Mouse (Mus musculus): ENCODE measurements around the gene Dusp28.
A peak's percentile ranks its signal among the peaks of the same experiment; 100 is the strongest.

Dusp28 gene

DNA sequence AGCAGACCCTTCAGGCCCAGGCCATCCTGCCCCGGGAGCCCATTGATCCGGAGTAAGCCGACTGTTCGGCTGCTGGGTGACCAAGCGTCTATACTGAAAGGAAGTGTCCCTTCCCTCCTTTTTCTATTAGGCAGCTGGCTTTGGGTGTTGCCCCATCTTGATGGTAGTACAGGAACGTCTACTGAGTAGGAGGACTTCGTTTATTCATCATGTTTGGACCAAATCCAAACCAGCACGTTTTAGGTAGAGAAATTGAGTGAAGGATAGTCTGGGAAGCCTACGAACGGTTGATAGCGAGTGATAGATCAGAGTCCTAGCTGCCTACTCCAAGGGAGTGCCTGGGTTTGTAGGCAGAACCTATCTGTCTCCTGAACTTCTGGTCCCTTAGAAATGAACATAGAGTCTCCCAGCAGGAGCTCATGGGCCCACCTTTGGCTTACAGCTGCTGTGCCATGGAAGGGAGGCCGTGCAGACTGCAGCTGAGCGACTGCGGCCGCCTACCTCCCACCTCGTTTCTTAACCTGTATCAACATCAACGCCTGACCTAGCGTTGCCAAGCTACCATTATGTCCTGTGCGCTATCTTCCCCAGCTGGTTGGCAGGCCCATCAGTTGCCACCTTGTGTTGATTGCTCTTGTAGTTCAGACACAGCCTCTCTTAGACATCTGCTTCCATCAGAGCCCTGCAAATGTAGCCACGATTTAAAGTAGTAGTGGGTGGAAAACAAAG, 1.0 kb downstream of the Dusp28 start:
- DNase-seq (ENCODE audit: low spot score) = peak; percentile 15

DNA sequence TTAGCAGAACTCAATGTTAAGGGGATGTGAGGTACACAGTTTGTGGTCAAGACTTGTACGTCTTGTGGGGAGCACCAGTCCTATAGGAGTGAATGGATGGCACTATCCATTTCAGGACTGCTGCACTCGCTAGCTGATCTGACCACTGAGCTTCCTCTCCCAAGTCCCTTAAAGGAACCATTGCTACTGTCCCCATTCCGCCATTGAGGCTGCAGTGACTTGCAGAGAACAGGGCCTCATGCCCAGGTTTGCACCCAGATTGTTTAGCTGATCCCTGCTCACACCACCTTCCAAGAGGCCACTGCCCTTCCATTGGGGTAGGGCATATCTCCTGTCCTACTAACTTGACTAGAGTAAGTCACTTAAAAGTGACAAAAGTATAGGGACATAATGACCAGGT, 1.9 kb downstream of the Dusp28 start:
- no peak for DNase-seq (ENCODE audit: low spot score)

DNA sequence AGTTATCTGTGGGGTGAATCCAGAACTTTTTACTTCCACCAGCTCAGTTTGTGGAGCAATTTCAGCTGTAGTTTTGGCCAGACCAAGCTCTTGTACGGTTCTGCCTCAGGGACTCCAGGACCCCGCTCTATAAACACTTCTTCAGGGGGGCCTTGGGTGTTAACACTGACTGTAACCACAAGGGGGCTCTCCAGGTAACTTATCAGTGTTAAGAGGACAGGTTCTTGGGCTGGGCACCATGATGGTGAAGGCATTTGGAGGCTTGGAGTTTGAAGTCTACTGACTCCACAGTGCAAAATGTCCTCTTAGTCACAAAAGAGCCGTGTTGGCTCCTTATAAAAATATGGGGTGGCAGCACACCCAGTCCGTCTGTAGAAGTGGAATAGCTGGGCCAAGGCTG, 2.3 kb downstream of the Dusp28 start:
- DNase-seq (ENCODE audit: low spot score) = peak; percentile 39

DNA sequence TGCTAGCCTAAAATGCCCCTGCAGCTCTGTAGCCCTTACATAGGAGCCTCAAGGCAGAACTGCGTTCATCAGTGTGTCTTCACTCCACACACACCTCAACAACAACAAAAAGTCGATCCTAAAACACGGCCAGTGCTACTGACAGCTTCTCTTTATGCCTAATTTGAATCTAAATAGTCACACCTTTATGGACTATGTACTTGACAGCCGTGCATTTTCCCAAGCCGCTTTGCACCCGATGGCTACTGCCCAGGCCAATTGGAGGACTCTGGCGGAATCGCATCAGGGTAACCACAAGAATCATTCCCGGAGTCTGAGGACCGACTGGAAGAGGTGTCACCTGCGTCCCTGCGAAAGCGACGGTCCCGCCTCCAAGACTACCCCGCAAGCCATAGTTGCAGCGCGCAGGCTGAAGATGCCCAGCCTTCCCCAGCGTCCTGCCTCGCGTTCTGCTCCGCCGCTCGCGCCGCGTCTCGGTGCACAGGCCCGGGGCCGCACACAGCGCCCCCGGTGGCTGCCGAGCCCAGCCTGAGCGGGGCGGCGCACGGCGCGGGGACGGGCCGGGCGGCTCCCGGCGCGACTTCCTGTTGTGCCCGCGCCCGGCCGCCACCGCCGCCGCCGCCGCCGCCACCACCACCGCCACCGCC, 3.6 kb downstream of the Dusp28 start, which contains the start of gene Rnpepl1:
Gene Rnpepl1, plus strand, starts transcription at position 545 of the 647 bp plus-strand sequence.
- peak; percentile 83 for DNase-seq (ENCODE audit: low spot score)

DNA sequence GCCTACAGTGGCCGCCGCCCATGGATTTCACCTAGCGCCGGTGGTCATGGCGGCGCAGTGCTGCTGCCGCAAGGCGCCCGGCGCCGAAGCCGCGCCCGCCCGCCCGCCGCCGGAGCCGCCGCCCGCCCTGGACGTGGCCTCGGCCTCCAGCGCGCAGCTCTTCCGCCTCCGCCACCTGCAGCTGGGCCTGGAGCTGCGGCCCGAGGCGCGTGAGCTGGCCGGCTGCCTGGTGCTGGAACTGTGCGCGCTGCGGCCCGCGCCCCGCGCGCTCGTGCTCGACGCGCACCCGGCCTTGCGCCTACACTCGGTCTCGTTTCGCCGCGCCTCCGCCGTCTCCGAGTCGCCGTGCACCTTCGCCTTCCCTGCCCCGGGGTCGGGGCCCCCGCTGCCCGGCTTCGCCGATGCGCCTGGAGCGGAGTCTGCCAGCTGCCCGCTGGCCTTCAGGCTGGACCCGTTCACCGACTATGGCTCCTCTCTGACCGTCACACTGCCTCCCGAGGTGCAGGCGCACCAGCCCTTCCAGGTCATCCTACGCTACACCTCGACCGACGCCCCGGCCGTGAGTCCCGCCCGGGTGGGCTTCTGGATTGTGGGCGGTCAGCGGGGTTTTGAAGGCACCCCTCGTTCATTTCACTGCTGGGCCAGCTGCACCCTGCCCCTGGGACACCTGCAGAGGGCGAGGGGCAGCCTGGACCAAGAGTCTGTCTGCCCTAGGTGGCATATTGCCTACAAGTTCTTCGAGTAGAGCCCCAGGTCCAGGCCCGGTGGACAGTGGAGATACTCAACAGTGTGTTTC, 4.3 kb downstream of the Dusp28 start:
- DNase-seq (ENCODE audit: low spot score) = peak; percentile 60

DNA sequence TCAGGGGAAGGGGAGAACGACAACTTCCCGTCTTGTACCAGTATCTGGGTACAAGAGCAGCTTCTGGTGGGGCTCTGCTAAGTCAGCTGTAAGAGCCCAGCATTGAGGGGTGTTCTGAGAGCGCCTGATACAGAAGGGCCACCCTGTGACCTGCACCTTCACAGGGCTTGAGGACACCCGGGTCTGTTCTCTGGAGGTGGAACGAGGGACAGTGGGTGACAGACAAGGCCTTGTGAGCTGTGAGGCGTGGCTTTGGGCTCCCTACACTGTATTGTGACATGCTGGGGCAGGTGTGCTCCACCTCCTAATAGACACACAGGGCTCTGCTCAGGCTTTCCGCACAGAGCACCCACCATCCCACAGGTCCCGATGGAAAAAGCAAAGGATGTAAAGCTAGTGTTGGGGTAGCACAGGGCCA, 4.9 kb downstream of the Dusp28 start:
- no peak for DNase-seq (ENCODE audit: low spot score)

DNA sequence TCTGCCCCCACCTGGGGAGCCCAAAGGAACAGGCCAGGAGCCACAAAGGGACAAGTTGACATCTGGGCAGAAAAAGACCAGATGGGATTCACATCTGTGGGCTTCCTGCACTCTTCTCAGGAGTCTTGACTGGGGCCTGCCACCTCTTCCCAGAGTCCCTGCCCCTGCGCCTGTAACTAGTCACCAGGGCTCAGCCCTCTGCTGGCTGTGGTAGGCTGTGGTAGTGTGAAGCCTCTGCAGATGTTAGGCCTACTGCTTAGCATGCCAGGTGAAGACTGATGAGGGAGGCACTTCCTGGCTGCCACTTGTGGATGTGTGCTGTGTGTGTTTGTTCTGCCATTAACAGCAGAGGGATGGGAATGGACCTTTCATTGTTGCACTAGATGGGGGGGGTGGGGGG, 5.5 kb downstream of the Dusp28 start:
- peak; percentile 67 for DNase-seq (ENCODE audit: low spot score)

DNA sequence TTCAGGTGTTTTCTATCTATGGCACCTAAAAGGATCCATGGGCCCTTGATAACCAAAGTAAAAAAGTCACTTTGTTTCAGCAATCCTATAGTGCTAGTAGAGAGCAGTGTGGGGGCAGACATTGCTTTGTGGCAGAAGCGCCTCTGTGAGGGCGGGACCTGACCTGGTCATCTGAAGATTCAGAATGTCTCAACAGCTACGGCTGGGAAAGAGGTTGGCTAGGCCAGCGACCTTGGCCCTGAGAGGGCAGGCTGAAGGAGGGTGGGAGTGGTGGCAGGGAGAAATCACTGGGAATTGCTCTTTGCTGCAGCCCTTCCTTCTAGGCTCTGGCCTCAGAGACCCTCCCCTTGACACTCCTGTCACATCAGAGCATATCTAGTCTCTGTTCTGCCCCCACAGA, 7.5 kb downstream of the Dusp28 start:
- no peak for DNase-seq (ENCODE audit: low spot score)

DNA sequence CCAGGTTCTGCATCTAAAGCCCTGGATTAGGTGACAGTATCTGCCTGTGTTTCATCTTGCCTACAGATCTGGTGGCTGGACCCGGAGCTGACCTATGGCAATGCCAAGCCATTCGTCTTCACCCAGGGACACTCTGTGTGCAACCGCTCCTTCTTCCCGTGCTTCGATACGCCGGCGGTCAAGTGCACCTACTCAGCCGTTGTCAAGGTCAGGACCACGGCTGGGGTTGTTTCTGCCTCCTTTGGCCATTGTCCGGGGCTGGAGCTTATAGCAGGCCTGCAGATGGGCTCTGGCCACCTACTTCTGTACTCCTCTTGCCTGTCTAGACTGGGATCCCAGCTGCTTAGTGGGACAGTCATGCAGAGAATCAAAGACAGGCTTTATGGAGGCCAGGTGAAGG, 8.2 kb downstream of the Dusp28 start:
- DNase-seq (ENCODE audit: low spot score) = no peak

DNA sequence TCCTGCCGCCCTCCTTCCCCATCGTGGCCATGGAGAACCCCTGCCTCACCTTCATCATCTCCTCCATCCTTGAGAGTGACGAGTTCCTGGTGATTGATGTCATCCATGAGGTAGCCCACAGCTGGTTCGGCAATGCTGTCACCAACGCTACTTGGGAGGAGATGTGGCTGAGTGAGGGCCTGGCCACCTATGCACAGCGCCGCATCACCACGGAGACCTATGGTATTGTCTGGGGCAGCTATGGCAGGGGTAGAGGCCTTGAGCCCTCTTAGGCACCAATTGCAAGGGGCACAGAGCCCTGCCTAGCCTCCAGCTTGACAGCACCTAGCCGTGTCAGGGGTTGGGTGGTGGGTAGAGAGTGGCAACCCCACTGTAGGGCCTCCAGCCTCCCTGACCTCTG, 9.9 kb downstream of the Dusp28 start:
- no peak for DNase-seq (ENCODE audit: low spot score)

DNA sequence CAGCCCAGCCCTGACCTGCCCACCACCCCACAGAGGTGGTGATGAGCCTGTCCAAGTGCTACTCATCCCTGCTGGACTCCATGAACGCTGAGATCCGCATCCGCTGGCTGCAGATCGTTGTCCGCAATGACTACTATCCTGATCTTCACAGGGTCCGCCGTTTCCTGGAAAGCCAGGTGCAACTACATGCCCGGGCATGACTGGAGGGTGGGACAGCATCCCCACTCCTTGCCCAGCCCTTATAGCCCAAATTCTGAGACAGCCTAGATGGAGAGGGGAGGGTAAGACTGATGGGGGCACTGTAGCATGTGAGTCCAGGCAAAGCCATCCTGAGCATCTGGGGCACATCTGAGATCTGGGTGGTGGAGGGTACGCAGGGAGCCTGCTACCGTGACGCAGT, 12.4 kb downstream of the Dusp28 start:
- DNase-seq (ENCODE audit: low spot score) = no peak

DNA sequence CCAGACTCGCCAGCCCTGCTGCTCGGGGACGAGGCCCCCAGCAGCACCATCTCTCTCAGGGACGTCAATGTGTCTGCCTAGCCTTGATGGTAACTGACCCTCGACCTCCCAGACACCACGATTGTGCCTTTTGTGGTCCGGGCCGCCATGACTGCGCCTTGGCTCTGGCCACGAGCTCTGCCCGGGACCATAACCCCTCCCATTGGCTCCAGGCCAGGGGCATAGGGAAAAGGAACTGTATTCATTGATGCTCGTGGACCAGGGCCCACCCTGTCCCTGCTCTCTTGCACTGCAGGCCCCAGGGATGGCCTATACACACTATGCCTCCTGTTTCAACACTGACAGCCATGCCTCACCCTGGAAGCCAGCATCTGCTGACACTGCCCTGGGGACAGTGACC, 13.0 kb downstream of the Dusp28 start:
- no peak for DNase-seq (ENCODE audit: low spot score)

DNA sequence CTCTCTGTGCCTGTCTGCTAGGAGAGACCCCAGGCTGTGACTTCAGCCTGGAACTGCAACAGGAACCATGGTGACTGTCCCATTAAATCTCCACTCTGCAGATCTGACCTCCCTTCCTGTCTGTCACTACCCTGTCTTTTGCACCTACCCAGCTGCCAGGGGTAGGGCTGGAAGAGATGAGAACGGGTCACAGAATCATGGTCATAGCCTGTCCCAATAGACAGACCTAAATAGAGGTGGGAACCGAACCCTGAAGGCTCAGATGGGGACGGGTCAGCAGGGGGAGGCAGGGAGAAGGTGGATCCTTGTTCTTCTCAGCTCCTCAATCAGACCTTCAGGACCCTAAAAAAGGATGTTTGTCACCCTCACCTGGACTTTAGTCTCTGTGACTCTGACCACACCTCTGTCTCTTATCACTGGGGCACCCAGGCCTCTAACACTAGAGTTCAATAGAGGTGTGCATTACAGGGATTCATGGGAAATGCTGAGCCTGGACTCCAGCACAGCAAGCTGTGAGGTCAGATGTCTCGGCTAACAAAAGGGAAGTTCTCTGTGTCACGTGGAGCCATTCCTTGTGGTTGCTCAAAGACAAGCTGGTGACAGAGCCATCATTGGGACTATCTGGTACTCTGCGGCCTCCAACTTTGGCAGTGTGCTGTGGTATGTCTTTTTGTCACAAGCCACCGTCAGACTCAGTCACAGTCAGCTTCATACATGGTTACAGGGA, 13.9 kb downstream of the Dusp28 start:
- no peak for DNase-seq (ENCODE audit: low spot score)

DNA sequence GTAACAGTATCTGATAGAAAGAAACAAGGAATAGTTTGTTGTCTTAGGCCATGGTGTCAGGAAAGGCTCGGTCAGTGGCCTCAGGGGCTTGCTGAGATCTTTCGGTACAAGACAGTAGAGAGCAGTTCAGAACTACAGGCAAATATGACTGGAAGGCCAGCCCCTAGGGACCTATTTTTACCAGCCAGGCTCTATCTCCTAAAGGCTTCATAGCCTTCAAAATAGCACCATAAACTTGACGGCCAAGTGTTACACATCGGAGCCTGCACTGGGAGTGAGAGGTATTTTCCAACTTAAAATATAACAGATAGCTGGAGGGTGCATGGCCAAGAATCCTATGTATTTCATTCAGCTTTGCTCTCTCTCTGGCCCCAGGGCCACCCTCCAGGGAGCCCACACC, 14.7 kb downstream of the Dusp28 start:
- DNase-seq (ENCODE audit: low spot score) = no peak

DNA sequence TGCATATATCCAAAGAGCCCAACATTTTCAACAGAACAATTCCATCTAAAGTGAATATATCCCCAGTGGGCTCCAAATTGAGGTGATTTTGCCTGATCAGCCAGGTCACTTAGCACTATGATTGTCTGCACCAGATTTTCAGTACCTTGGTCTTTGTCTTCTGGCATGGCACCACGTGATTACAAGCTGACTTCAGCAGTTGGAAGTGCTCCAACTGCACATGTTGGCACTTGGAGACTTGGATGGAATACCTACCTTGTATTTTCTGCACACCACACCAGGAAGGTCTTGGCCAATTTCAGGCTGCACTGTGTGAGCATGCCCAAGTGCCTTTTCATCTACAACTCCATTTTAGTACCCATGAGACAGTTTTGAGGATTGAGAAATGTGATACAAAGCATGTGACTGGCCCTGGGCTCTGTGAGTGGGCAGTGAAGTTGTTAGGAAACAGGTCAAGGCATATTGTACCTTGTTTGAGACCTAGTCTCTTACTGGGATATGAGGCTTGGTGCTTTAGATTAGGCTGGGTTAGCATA, 23.5 kb downstream of the Dusp28 start:
- peak; percentile 14 for DNase-seq (ENCODE audit: low spot score)

DNA sequence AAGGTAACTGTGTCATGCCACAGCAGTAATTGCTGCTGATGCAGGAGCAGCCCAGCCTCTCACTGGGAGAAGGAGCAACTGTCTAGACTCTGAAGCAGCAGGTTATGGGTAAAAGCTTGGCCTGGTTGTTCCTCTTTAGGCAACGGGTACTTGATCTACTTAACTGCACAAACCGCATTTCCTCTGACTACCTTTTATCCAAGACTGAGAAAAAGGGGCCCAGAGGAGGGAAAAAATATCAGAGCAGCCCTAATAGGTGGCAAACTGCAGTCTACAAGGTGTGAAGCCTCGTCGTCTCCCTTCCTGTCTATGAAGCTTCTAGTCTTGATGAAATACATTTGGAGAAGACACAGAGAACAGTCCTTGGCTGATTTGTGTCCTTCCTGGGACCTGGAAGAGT, 26.8 kb downstream of the Dusp28 start:
- no peak for DNase-seq (ENCODE audit: low spot score)

DNA sequence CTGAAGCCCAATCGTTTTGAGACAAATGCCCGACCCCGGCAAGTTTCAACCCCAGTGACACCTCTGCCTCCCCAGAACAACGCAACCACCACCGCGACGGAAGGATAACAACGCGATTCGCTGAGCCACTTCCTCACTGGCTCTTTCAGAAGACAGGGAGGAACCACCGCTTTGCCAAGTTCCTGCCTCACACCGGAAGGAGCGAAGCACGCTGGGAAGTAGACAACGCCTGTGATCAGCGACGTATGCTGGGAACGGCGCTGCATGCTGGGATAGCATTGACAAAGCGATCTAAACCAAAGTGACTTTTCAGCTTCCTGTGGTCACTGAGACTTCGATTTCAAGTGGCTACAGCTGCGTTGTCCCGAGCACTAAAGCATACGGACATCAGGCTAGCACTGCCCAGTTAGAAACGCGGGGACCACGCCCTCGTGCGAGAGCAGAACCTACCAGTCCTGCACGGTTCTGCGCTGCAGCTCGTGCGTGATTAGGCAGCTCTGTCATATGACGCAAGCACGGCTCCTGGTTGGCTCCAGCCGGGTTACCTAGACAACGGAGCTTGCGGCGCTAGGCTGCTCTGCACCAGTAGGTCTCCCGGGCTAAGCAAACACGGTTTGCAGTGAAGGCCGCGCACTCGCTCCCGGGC, 27.5 kb downstream of the Dusp28 start, which contains the start of gene Capn10:
Gene Capn10, plus strand, starts transcription at position 195 of the 646 bp plus-strand sequence.
- peak; percentile 97 for DNase-seq (ENCODE audit: low spot score)

DNA sequence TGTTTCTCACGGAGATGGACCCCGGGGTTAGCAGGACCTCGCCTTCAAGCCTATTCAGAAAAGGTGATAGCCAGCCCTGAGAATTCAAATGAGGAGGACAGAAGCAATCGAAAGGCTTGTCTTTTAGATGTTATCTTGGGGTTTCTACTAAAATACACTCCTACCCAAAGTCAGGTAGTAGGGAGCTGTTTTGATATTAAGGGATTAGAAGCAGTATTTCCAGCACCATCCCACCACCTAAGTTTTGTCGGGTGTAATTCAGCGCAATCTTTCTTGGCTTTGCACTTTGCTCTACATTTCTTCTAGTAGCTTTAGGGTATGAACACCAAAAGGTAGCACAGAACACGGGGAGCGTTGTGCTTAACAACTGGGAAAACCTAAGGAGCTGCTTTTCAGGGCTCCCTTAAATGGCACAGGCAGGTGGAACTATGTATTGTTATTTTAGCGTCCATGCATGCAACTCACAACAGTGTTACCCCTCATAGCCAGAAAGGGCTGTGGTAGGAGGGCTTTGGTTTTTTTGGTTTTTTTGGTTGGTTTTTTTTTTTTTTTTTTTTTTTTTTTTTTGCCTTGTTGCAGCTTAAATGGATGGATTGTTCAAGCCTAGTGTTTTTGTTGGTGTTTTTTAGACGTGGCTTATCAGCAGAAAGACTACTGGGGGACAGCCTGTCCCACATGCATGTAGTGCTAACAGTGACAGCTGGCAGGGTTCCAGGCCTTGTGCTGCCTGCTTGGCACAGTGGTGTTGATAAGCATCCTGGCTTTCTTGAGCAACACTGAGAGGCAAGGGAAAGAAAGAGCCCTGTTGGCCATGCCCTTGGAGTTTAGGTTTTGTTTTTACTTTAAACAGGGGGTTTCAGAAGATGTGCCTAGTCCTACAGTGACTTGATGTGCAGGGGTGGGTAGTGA, 28.5 kb downstream of the Dusp28 start:
- peak; percentile 61 for DNase-seq (ENCODE audit: low spot score)

DNA sequence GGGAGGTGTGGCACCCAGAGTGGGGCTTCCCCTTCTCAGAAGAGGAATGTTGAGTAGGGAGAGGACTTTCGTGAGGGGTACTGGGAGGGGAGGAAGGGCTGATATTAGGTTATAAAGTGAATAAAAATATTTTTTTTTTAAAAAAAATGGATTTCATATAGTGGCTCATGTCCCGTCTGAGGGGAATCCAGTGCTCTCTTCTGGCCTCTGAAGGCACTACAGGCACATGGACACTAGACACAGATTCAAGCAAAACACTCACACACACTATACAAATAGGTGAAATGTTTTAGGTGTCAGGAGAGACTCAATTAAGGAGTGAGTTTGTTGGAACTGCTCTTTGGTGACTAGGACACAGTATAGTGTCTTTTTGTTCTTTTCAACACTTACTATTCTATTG, 29.2 kb downstream of the Dusp28 start:
- DNase-seq (ENCODE audit: low spot score) = peak; percentile 16

DNA sequence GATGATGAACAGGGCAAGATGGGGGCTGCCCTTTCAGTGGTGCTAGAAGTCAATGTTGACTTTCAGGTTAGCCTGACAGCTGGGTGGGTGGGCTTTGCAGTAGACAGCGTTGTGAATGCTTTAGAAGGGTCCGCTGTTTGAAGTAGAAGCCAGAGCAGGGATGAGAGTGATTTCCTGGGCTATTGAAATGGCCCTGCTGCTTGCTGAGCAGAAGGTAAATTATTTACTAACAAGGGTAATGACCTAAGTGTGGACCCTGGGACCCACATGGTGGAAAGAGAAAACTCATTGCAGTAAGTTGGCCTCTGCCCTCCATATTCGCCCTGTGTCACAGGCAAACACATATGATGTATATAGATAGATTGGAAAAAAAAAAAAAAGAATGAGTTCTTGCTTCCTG, 29.7 kb downstream of the Dusp28 start:
- DNase-seq (ENCODE audit: low spot score) = no peak

Data from MN1 (cell line).